Mouse (Mus musculus) brain, embryonic 14.5 days (tissue): Measurements from ENCODE around the gene Picalm.

Source experiments
- CTCF ChIP-seq: fragments of 200-500 bp; IDR thresholded peaks from 2 replicates; pipeline ENCODE4 v1.5.1; 2012; ENCODE audit warnings: inconsistent platforms, mild to moderate bottlenecking, moderate library complexity, borderline replicate concordance; ENCODE audit not compliant: insufficient read depth, insufficient read length; ENCODE audit errors: extremely low read depth
- POLR2A ChIP-seq: fragments of 200-500 bp; IDR thresholded peaks from 2 replicates; pipeline ENCODE4 v1.6.1; 2012; ENCODE audit warnings: mild to moderate bottlenecking, inconsistent platforms, borderline replicate concordance; ENCODE audit not compliant: poor library complexity, insufficient read depth, insufficient read length, severe bottlenecking; ENCODE audit errors: extremely low read depth

DNA sequence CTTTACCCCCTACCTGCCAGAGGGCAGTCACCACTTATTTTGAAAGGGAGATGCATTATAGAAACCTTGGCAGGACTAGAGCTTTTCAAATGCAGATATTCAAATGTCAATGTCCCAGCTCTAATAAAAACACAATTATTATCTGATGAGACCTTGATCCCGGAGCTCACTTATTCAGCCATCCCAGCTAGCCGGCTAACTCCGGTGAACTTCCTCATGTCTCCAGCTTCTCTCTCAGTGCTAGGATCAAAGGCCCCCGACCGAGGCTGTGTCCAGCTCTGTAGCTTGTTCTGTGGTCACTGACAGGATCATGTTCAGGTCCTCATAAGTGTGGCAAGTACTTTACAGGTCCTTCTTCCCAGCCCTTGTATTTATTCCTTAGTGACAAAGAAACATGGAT lies 34.9 kb upstream of the Picalm start:
- TF ChIP-seq CTCF (no peak), POLR2A (no peak)
